ENCODE assay signal across 8 mouse cellular contexts in the genomic region with DNA sequence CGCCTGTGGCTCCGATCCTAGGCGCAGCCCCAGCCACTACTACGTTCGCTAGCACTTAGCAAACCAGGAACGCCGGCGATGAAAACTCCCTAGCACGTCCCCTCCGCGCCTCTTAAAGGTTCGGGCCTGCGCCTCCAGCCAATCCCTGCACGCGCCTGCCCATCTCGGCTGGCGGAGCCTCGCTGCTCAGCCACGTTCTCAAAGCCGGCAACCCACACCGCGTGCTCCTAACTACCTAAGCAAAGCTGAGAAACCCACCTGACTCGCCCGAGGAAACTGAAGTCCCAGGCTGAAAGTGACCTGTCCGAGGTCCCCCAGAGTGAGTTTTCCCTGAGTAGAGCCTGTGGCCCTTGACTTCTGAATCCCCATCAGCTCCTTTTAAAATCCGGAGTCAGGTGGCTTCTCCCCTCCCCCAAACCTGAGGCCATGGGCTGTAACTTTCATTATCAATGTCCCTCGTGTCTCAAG. TPM values are rescaled to one million over a fixed set of nuclear protein-coding genes. Genes with fewer than 3 reads are reported as not detected.
DNase-seq lines count a peak whose midpoint lies in the region; ATAC-seq and TF ChIP-seq lines count a peak whose summit lies in the region.

A gene (minus strand): TSS at position 89 of the 468 bp plus-strand sequence.

- H3K9ac ChIP-seq in embryonic facial prominence, embryonic 12.5 days: peak within 1 kb of the TSS; percentile 68
- peak within 1 kb of the TSS; percentile 61 for H3K9ac ChIP-seq in heart, embryonic 14.5 days (ENCODE audit: low read length)
- peak within 1 kb of the TSS; percentile 55 for H3K9ac ChIP-seq in kidney, embryonic 16.5 days (replicated peaks; ENCODE audit: low read length)
- peak within 1 kb of the TSS; percentile 56 for H3K9ac ChIP-seq in midbrain, embryonic 15.5 days

- peak within 1 kb of the TSS; percentile 98 for H3K4me2 ChIP-seq in embryonic facial prominence, embryonic 12.5 days (replicated peaks)
- peak within 1 kb of the TSS; percentile 98 for H3K4me2 ChIP-seq in heart, embryonic 14.5 days (ENCODE audit: low read length)
- H3K4me2 ChIP-seq in kidney, embryonic 16.5 days (replicated peaks; ENCODE audit: low read depth, low read length): peak within 1 kb of the TSS; percentile 94
- H3K4me2 ChIP-seq in midbrain, embryonic 15.5 days: peak within 1 kb of the TSS; percentile 100

- H3K27me3 ChIP-seq in embryonic facial prominence, embryonic 12.5 days: peaks cover 4% of the 10 kb centered on the region; the same call in 1 of the 2 replicates
- peaks cover 37% of the 10 kb centered on the region for H3K27me3 ChIP-seq in heart, embryonic 14.5 days (ENCODE audit: control insufficient read depth, insufficient read depth, low read length)
- H3K27me3 ChIP-seq in kidney, embryonic 16.5 days (ENCODE audit: insufficient read depth, low read length): no peaks in the 10 kb centered on the region
- peaks cover 5% of the 10 kb centered on the region for H3K27me3 ChIP-seq in midbrain, embryonic 15.5 days (replicated peaks)
- H3K27me3 ChIP-seq in testis, adult 2 months (ENCODE audit: control insufficient read depth, insufficient read depth, low read length): no peaks in the 10 kb centered on the region

- WGBS in embryonic facial prominence, embryonic 12.5 days: under 1% methylated on average over 27 of the region's 27 CpGs
- WGBS in heart, embryonic 14.5 days: 1% methylated on average over 27 of the region's 27 CpGs
- WGBS in kidney, embryonic 16.5 days: under 1% methylated on average over 27 of the region's 27 CpGs
- WGBS in midbrain, embryonic 15.5 days: under 1% methylated on average over 27 of the region's 27 CpGs

- peak within 1 kb of the TSS; percentile 66 for H3K4me3 ChIP-seq in embryonic facial prominence, embryonic 12.5 days
- peak within 1 kb of the TSS; percentile 40 to 53 for H3K4me3 ChIP-seq in heart, embryonic 14.5 days (ENCODE audit: control insufficient read depth in 1 of 2, insufficient read depth in 1 of 2, low read depth in 1 of 2, low read length in 2 of 2)
- H3K4me3 ChIP-seq in kidney, embryonic 16.5 days (ENCODE audit: low read length): peak within 1 kb of the TSS; percentile 55
- peak within 1 kb of the TSS; percentile 72 for H3K4me3 ChIP-seq in midbrain, embryonic 15.5 days
- peak within 1 kb of the TSS; percentile 88 for H3K4me3 ChIP-seq in testis, adult 2 months (ENCODE audit: control insufficient read depth, low read depth, low read length)

- peak within 1 kb of the TSS; percentile 51 for H3K27ac ChIP-seq in embryonic facial prominence, embryonic 12.5 days
- no peak within 1 kb of the TSS for H3K27ac ChIP-seq in heart, embryonic 14.5 days (replicated peaks in 1 of 2; ENCODE audit: control insufficient read depth in 1 of 2, insufficient read depth in 1 of 2, low read depth in 2 of 2, low read length in 2 of 2)
- no peak within 1 kb of the TSS for H3K27ac ChIP-seq in kidney, embryonic 16.5 days (ENCODE audit: low read length)
- H3K27ac ChIP-seq in midbrain, embryonic 15.5 days: peak within 1 kb of the TSS; percentile 58
- H3K27ac ChIP-seq in testis, adult 2 months (ENCODE audit: control insufficient read depth, insufficient read depth, low read depth, low read length): peak within 1 kb of the TSS; percentile 79

- peaks cover 23% of the 10 kb centered on the region for H3K4me1 ChIP-seq in embryonic facial prominence, embryonic 12.5 days
- H3K4me1 ChIP-seq in heart, embryonic 14.5 days (ENCODE audit: control insufficient read depth in 2 of 2, insufficient read depth in 2 of 2, low read length in 2 of 2): peaks cover 15 to 27% of the 10 kb centered on the region in 2 experiments
- H3K4me1 ChIP-seq in kidney, embryonic 16.5 days (ENCODE audit: insufficient read depth, low read length): peaks cover 21% of the 10 kb centered on the region
- H3K4me1 ChIP-seq in midbrain, embryonic 15.5 days: peaks cover 28% of the 10 kb centered on the region
- peaks cover 20% of the 10 kb centered on the region for H3K4me1 ChIP-seq in testis, adult 2 months (ENCODE audit: control insufficient read depth, insufficient read depth, low read length)

- ATAC-seq in embryonic facial prominence, embryonic 12.5 days (ENCODE audit: insufficient number of reproducible peaks, insufficient read depth, low FRiP score, low TSS enrichment): peak; percentile 67
- peak; percentile 33; the same call in 1 of the 2 replicates for ATAC-seq in heart, embryonic 14.5 days (ENCODE audit: insufficient number of reproducible peaks, insufficient read depth, low FRiP score, low read depth)
- ATAC-seq in kidney, embryonic 16.5 days (ENCODE audit: low FRiP score, low TSS enrichment): peak; percentile 72
- peak; percentile 85 for ATAC-seq in midbrain, embryonic 15.5 days (replicated peaks)

- peak; percentile 26 to 46 for DNase-seq in spleen, adult 18-20 months
- DNase-seq in spleen, postnatal 14 days (ENCODE audit: low spot score in 2 of 2): no peak
- DNase-seq in liver: peak; percentile 54

- peak; percentile 64 for TF ChIP-seq POLR2A in testis, adult 2 months (IDR thresholded peaks at IDR 0.05; ENCODE audit: control insufficient read depth, low read depth, low read length)

- TF ChIP-seq CTCF in testis, adult 2 months (IDR thresholded peaks at IDR 0.05; ENCODE audit: control insufficient read depth, insufficient read depth, insufficient replicate concordance, low read depth, low read length): no peak

- H3K36me3 ChIP-seq in embryonic facial prominence, embryonic 12.5 days: peaks cover 5% of the 10 kb centered on the region
- no peaks in the 10 kb centered on the region for H3K36me3 ChIP-seq in heart, embryonic 14.5 days (ENCODE audit: control insufficient read depth, insufficient read depth, low read length)
- no peaks in the 10 kb centered on the region for H3K36me3 ChIP-seq in kidney, embryonic 16.5 days (ENCODE audit: insufficient read depth, low read length)
- H3K36me3 ChIP-seq in midbrain, embryonic 15.5 days (replicated peaks): no peaks in the 10 kb centered on the region
- H3K36me3 ChIP-seq in testis, adult 2 months (ENCODE audit: control insufficient read depth, insufficient read depth, low read length): no peaks in the 10 kb centered on the region

- no peaks in the 10 kb centered on the region for H3K9me3 ChIP-seq in embryonic facial prominence, embryonic 12.5 days
- no peaks in the 10 kb centered on the region for H3K9me3 ChIP-seq in heart, embryonic 14.5 days (ENCODE audit: control insufficient read depth, low read length)
- no peaks in the 10 kb centered on the region for H3K9me3 ChIP-seq in kidney, embryonic 16.5 days (ENCODE audit: low read length)
- no peaks in the 10 kb centered on the region for H3K9me3 ChIP-seq in midbrain, embryonic 15.5 days

RNA-seq across cellular contexts. Expression of the gene that starts here (rescaled TPM):
- 6.6 and 7.0 TPM in 2 replicates for polyA plus RNA-seq in embryonic facial prominence, embryonic 12.5 days (2016; fragmentation: Nextera tagmentation; extraction: Ambion mirVana)
- polyA plus RNA-seq in heart, embryonic 14.5 days (2014; fragmentation: Nextera tagmentation; extraction: Ambion mirVana): 0.38 and 0.42 TPM in 2 replicates
- polyA plus RNA-seq in kidney, embryonic 16.5 days (2015; fragmentation: Nextera tagmentation; extraction: Ambion mirVana): 3.1 and 3.4 TPM in 2 replicates
- polyA plus RNA-seq in midbrain, embryonic 15.5 days (2015; fragmentation: Nextera tagmentation; extraction: Ambion mirVana): 33.4 and 36.0 TPM in 2 replicates
- 6.9 and 8.7 TPM in 2 replicates for polyA plus RNA-seq in testis, adult 2 months (2012; rRNA removed)

Comparison
In these comparisons a context has a peak if more than half of its experiments do, and no peak if none do; other contexts are left out.
1. DNase-seq: peak in spleen, adult 18-20 months (2 of 2) and liver (single experiment); none in spleen, postnatal 14 days (0 of 2).
2. Peak in ATAC-seq, H3K4me3 ChIP-seq, H3K9ac ChIP-seq and H3K4me2 ChIP-seq in heart, embryonic 14.5 days; RNA of the gene not detected or under 1 TPM.
3. ATAC-seq: peak in every context shown above with its lines; median percentile 85 in midbrain, embryonic 15.5 days; 72 in kidney, embryonic 16.5 days; 67 in embryonic facial prominence, embryonic 12.5 days; 33 in heart, embryonic 14.5 days.
4. H3K27ac ChIP-seq: peak in embryonic facial prominence, embryonic 12.5 days (single experiment), midbrain, embryonic 15.5 days (single experiment) and testis, adult 2 months (single experiment); none in heart, embryonic 14.5 days (0 of 2) and kidney, embryonic 16.5 days (single experiment).
5. Peak in every context shown above with its lines, with median percentiles within 50 percentile points of each other: H3K4me2 ChIP-seq, H3K4me3 ChIP-seq and H3K9ac ChIP-seq.